Mouse (Mus musculus) skeletal muscle tissue, adult 2 months (tissue): ENCODE results near the gene Olfr382.
"Not testable (repeated sequence)": the region's sequence is repeated elsewhere in the genome, so short reads cannot be mapped to it uniquely, and the experiment has no call there.

ENCODE experiments used
- DNase-seq: peaks from one replicate; pipeline ENCODE4 v3.0.0-alpha.2; 2012; ENCODE audit warnings: low read depth, low spot score

Olfr382 gene

GRCm38 (mm10) chr11:73517097-73517496 is at the start of gene Olfr382:
Gene Olfr382 (minus strand): TSS chr11:73517197.
- no peak for DNase-seq

- not testable (repeated sequence) for DNase-seq
These were observed 12.0 kb upstream of the Olfr382 start for GRCm38 (mm10) chr11:73528971-73529370.

DNA sequence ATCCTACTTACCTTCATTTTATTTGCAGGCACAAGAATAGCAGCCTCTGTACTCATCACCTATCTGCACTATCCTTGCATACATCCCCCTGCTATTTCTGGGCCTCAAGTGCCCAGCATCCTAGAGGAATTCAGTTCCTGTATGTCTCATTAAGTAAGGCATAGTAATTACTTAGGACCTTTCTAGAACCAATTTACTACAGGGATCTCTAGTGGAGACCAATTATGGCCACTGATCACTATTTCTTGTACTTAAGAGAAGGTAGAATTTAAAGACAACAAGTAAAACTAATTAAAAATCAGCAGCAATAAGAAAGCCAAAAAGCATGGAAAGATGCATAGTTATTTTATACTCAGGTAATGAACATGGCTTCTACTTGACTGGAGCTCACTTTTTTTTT is 25.5 kb downstream of the Olfr382 start, which contains the start of gene Olfr381:
Olfr381 (minus strand) TSS at position 101 of the 400 bp plus-strand sequence.
- no peak for DNase-seq
